Mouse (Mus musculus) kidney, embryonic 15.5 days (tissue): ENCODE results near the gene Pde4a. TPM values are rescaled to one million over a fixed set of nuclear protein-coding genes. Genes with fewer than 3 reads are reported as not detected.

Experiments
- ATAC-seq: fragments of 200-750 bp; cut with Nextera tagmentation; replicated peaks from 2 replicates; pipeline ENCODE4 v1.8.0; 2017; ENCODE audit warnings: moderate TSS enrichment; ENCODE audit not compliant: low FRiP score
- H3K27ac ChIP-seq: fragments of 300-500 bp; sonication (generic); 2 replicates; pipeline ENCODE4 v1.5.1; 2015; ENCODE audit warnings: mild to moderate bottlenecking, inconsistent platforms
- H3K27me3 ChIP-seq: fragments of 300-500 bp; sonication (generic); 2 replicates; pipeline ENCODE4 v1.6.1; 2015; ENCODE audit warnings: inconsistent platforms
- H3K36me3 ChIP-seq: fragments of 300-500 bp; sonication (generic); 2 replicates; pipeline ENCODE4 v1.6.1; 2015; ENCODE audit warnings: inconsistent platforms
- H3K4me1 ChIP-seq: fragments of 300-500 bp; sonication (generic); 2 replicates; pipeline ENCODE4 v1.6.1; 2015; ENCODE audit warnings: inconsistent platforms
- H3K4me2 ChIP-seq: fragments of 300-500 bp; sonication (generic); 2 replicates; pipeline ENCODE4 v1.6.1; 2015; ENCODE audit warnings: moderate library complexity, mild to moderate bottlenecking, inconsistent platforms
- H3K4me3 ChIP-seq: fragments of 300-500 bp; sonication (generic); replicated peaks from 2 replicates; pipeline ENCODE4 v1.5.1; 2015; ENCODE audit warnings: mild to moderate bottlenecking, inconsistent platforms
- H3K9ac ChIP-seq: fragments of 300-500 bp; sonication (generic); 2 replicates; pipeline ENCODE4 v1.6.1; 2015; ENCODE audit warnings: mild to moderate bottlenecking, inconsistent platforms
- H3K9me3 ChIP-seq: fragments of 300-500 bp; sonication (generic); replicated peaks from 2 replicates; pipeline ENCODE4 v1.6.1; 2016; ENCODE audit warnings: inconsistent platforms
- WGBS: fragments of 180-500 bp; shearing (Covaris S2); methylation state at CpG from one replicate; pipeline ENCODE4 v1.1.7; 2015; ENCODE audit warnings: mixed read lengths; 5-methylcytosine and 5-hydroxymethylcytosine counted together
- polyA plus RNA-seq: library from polyadenylated mRNA; unstranded; fragments of >200 nt; fragmentation: Nextera tagmentation; extraction: Ambion mirVana; gene quantifications from 2 replicates; pipeline ENCODE4 v1.2.1, GENCODE M21; 2015

The Pde4a gene
- 12.6 and 12.7 TPM in 2 replicates for polyA plus RNA-seq

- under 1% methylated on average over 83 of the region's 86 CpGs for WGBS
- Histone ChIP-seq H3K4me2 (peak within 1 kb of the TSS; percentile 97), H3K4me3 (peak within 1 kb of the TSS; percentile 59), H3K9ac (peak within 1 kb of the TSS; percentile 48), H3K27ac (no peak within 1 kb of the TSS), H3K27me3 (peaks cover 53% of the 10 kb centered on the region), H3K9me3 (no peaks in the 10 kb centered on the region), H3K4me1 (peaks cover 63% of the 10 kb centered on the region), H3K36me3 (no peaks in the 10 kb centered on the region)
- ATAC-seq = no peak
Measured at GRCm38 (mm10) chr9:21165041-21165951, at the start of gene Pde4a. TSS of gene Pde4a (plus strand) at chr9:21165714.

DNA sequence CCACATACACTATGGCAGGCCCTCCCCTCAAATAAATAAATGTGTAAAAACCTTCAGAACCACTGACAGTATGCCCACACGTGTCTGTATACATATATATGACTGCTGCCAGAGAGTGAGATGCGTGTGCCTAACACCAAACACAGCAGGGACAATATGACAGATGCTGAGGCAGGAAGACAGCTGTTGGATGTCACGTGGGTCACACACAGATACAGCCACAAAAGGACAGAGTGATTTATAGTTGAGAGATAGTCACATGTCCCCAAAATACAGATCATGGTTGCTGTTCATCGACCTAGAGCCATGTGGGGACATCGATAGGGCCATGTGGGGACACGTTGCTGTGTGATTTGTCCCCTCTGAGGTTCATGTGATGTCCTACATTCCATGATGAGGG lies 48.4 kb upstream of the Pde4a start:
- no peaks in the 10 kb centered on the region for H3K4me1 ChIP-seq
- peaks cover 15% of the 10 kb centered on the region for H3K36me3 ChIP-seq
- no peak overlapping the region for H3K4me2 ChIP-seq
- no peak overlapping the region for H3K27ac ChIP-seq
- H3K9me3 ChIP-seq = no peaks in the 10 kb centered on the region
- ATAC-seq = no peak
- no peaks in the 10 kb centered on the region for H3K27me3 ChIP-seq
- no peak overlapping the region for H3K4me3 ChIP-seq
- WGBS = 68% methylated on average over 6 of the region's 6 CpGs
- H3K9ac ChIP-seq = no peak overlapping the region

- Histone ChIP-seq H3K9ac (no peak overlapping the region), H3K4me3 (no peak overlapping the region), H3K4me1 (no peaks in the 10 kb centered on the region), H3K4me2 (no peak overlapping the region), H3K27me3 (no peaks in the 10 kb centered on the region), H3K36me3 (peaks cover 40% of the 10 kb centered on the region), H3K9me3 (no peaks in the 10 kb centered on the region), H3K27ac (no peak overlapping the region)
- WGBS = 89% methylated on average over 16 of the region's 16 CpGs
- ATAC-seq = no peak
Measured at GRCm38 (mm10) chr9:21121483-21121882, 44.0 kb upstream of the Pde4a start.

- H3K27me3 ChIP-seq = no peaks in the 10 kb centered on the region
- no peak overlapping the region for H3K9ac ChIP-seq
- H3K4me2 ChIP-seq = no peak overlapping the region
- no peak for ATAC-seq
- no peak overlapping the region for H3K4me3 ChIP-seq
- H3K36me3 ChIP-seq = peaks cover 52% of the 10 kb centered on the region
- no peaks in the 10 kb centered on the region for H3K4me1 ChIP-seq
- no peak overlapping the region for H3K27ac ChIP-seq
- no peaks in the 10 kb centered on the region for H3K9me3 ChIP-seq
- WGBS = 84% methylated on average over 5 of the region's 5 CpGs
Measured at GRCm38 (mm10) chr9:21124837-21125236, 40.7 kb upstream of the Pde4a start.

GRCm38 (mm10) chr9:21125502-21126258 lies 39.8 kb upstream of the Pde4a start:
- Histone ChIP-seq H3K9me3 (no peaks in the 10 kb centered on the region), H3K27ac (no peak overlapping the region), H3K36me3 (peaks cover 47% of the 10 kb centered on the region), H3K4me2 (no peak overlapping the region), H3K9ac (no peak overlapping the region), H3K27me3 (no peaks in the 10 kb centered on the region), H3K4me1 (peaks cover 8% of the 10 kb centered on the region), H3K4me3 (no peak overlapping the region)
- 82% methylated on average over 9 of the region's 9 CpGs for WGBS
- ATAC-seq = no peak

DNA sequence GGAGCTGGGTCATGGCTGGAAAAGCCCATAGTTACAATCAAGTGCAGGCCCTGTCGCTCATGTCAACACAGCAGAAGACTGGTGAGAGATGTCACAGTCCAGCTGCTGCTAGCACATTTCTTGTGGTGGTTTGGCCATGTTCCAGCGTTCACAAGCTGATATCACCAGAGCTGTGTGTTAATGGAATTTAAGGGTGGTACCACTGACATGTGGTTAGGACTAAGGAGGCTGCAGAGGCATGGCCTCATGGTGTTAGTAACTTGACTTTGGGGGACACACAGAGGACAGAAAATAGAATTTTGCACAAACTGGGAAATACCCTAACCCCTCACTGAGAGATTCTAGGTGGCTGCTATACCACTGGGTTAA lies 39.3 kb upstream of the Pde4a start:
- Histone ChIP-seq H3K27ac (no peak overlapping the region), H3K9ac (no peak overlapping the region), H3K9me3 (no peaks in the 10 kb centered on the region), H3K4me1 (peaks cover 8% of the 10 kb centered on the region), H3K27me3 (no peaks in the 10 kb centered on the region), H3K36me3 (peaks cover 44% of the 10 kb centered on the region), H3K4me3 (no peak overlapping the region), H3K4me2 (no peak overlapping the region)
- ATAC-seq = no peak
- 79% methylated on average over 2 of the region's 2 CpGs for WGBS

GRCm38 (mm10) chr9:21131059-21131956 lies 34.2 kb upstream of the Pde4a start, which contains the start of gene Tyk2:
TSS of gene Tyk2 (minus strand) at chr9:21131243.
- peaks cover 14% of the 10 kb centered on the region for H3K4me1 ChIP-seq
- peak; percentile 99 for ATAC-seq
- H3K4me2 ChIP-seq = peak within 1 kb of the TSS; percentile 78
- peak within 1 kb of the TSS; percentile 69 for H3K4me3 ChIP-seq
- peaks cover 19% of the 10 kb centered on the region for H3K36me3 ChIP-seq
- H3K9ac ChIP-seq = peak within 1 kb of the TSS; percentile 62
- peak within 1 kb of the TSS; percentile 81 for H3K27ac ChIP-seq
- no peaks in the 10 kb centered on the region for H3K9me3 ChIP-seq
- 5% methylated on average over 37 of the region's 37 CpGs for WGBS
- no peaks in the 10 kb centered on the region for H3K27me3 ChIP-seq

DNA sequence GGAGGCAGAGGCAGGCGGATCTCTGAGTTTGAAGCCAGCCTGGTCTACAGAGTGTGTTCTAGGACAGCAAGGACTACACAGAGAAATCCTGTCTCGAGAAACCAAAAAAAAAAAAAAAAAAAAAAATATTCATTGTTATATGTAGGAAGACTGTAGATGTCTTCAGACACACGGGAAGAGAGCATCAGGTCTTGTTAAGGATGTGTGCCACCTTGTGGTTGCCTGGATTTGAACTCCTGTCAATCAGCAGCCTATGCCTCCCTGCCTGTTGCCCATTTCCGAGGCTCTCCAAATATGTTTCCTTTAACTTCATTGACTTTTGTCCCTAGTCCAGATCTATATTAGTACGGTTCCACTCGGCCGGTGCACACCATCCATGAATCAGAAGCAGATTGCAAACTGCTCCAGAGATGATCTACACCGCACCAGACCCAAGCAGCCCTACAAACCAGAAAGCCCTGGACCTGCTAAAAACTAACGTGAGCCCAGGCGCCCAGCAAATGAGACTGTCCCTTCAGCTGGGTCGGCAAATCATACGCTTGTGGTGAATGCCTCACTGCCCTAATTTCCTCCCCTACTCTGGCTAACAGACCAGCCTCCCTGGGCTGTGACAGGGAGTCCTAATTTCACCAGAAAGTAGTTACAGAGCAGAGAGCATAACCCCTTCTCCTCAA lies 33.3 kb upstream of the Pde4a start:
- no peak overlapping the region for H3K4me3 ChIP-seq
- peaks cover 14% of the 10 kb centered on the region for H3K4me1 ChIP-seq
- H3K9me3 ChIP-seq = no peaks in the 10 kb centered on the region
- ATAC-seq = no peak
- no peak overlapping the region for H3K27ac ChIP-seq
- no peak overlapping the region for H3K9ac ChIP-seq
- H3K36me3 ChIP-seq = peaks cover 12% of the 10 kb centered on the region
- WGBS = 77% methylated on average over 12 of the region's 12 CpGs
- no peak overlapping the region for H3K4me2 ChIP-seq
- H3K27me3 ChIP-seq = no peaks in the 10 kb centered on the region

- WGBS = 73% methylated on average over 9 of the region's 9 CpGs
- Histone ChIP-seq H3K4me3 (no peak overlapping the region), H3K9me3 (no peaks in the 10 kb centered on the region), H3K4me2 (no peak overlapping the region), H3K4me1 (peaks cover 14% of the 10 kb centered on the region), H3K36me3 (peaks cover 16% of the 10 kb centered on the region), H3K27ac (no peak overlapping the region), H3K9ac (no peak overlapping the region), H3K27me3 (no peaks in the 10 kb centered on the region)
- no peak for ATAC-seq
Measured at GRCm38 (mm10) chr9:21133064-21133707, 32.3 kb upstream of the Pde4a start.

GRCm38 (mm10) chr9:21134595-21135328 lies 30.8 kb upstream of the Pde4a start:
- no peak for ATAC-seq
- Histone ChIP-seq H3K36me3 (peaks cover 32% of the 10 kb centered on the region), H3K27me3 (no peaks in the 10 kb centered on the region), H3K9me3 (no peaks in the 10 kb centered on the region), H3K4me3 (no peak overlapping the region), H3K9ac (no peak overlapping the region), H3K27ac (peak overlapping the region; percentile 48; the same call in 1 of the 2 replicates), H3K4me1 (peaks cover 14% of the 10 kb centered on the region), H3K4me2 (no peak overlapping the region)
- WGBS = 69% methylated on average over 9 of the region's 9 CpGs
